Comparison of ENCODE assay signal across 8 mouse cellular contexts in the genomic region with DNA sequence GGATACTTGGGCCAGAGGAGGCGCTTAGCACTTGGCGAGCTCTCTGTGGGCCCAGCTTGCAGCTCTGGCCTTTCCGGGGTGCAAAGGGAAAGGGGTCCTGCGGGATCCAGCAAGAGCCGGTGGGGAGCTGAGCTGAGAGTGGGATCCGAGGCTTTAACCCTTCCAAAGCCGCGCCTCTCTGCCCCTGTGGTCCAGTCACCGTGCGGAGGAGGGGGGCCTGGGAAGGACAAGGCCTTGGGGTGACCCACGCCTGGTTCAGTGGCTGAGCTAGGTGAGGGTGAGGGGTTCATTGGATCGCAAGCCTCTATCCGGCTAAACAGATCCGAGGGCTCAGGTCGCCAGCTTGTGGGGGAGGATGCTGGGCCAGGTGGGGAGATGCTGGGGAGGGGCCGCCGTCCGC. TPM values are rescaled to one million over a fixed set of nuclear protein-coding genes. Genes with fewer than 3 reads are reported as not detected.
DNase-seq lines count a peak whose midpoint lies in the region; ATAC-seq and TF ChIP-seq lines count a peak whose summit lies in the region.

No protein-coding gene starts in this region.

- no peak for ATAC-seq in limb, embryonic 12.5 days (ENCODE audit: insufficient number of reproducible peaks, insufficient read depth, low FRiP score, low TSS enrichment, low read depth)

- WGBS in limb, embryonic 12.5 days = 3% methylated on average over 18 of the region's 18 CpGs
- 21% methylated on average over 18 of the region's 18 CpGs for WGBS in small intestine, adult 2 months

- peaks cover 25% of the 10 kb centered on the region for H3K4me1 ChIP-seq in bone marrow macrophage, adult 2 months (ENCODE audit: control insufficient read depth, insufficient read depth, low read length)
- peaks cover 4% of the 10 kb centered on the region; the same call in 1 of the 2 replicates for H3K4me1 ChIP-seq in embryonic fibroblast, embryonic 13.5 days (ENCODE audit: control insufficient read depth, insufficient read depth, low read length)
- H3K4me1 ChIP-seq in limb, embryonic 12.5 days (replicated peaks) = peaks cover 18% of the 10 kb centered on the region
- H3K4me1 ChIP-seq in small intestine, adult 2 months (ENCODE audit: control insufficient read depth, insufficient read depth, insufficient read length, low read length) = peaks cover 21% of the 10 kb centered on the region

- peak overlapping the region; percentile 68 for H3K4me3 ChIP-seq in left cerebral cortex, adult 2 months
- H3K4me3 ChIP-seq in bone marrow macrophage, adult 2 months (ENCODE audit: insufficient read depth, low read length) = peak overlapping the region; percentile 39; the same call in 1 of the 2 replicates
- peak overlapping the region; percentile 24 for H3K4me3 ChIP-seq in embryonic fibroblast, embryonic 13.5 days (ENCODE audit: insufficient read depth, low read length)
- peak overlapping the region; percentile 57 for H3K4me3 ChIP-seq in limb, embryonic 12.5 days (replicated peaks)
- peak overlapping the region; percentile 29 for H3K4me3 ChIP-seq in small intestine, adult 2 months (ENCODE audit: low read depth, low read length)

- DNase-seq in left cerebral cortex, adult 2 months (ENCODE audit: extremely low spot score in 1 of 2, low spot score in 2 of 2) = peak in 1 of 2 experiments; percentile 28
- no peak for DNase-seq in left cerebral cortex, adult 11 months (ENCODE audit: low spot score)
- no peak for DNase-seq in spleen, postnatal 36 days (ENCODE audit: low spot score in 2 of 2)
- DNase-seq in gastrocnemius, postnatal 10 days = no peak

- no peaks in the 10 kb centered on the region for H3K9me3 ChIP-seq in limb, embryonic 12.5 days

- intact Hi-C loops in left cerebral cortex, adult 2 months (cut with DNase I) = loop anchor here (1.0 to 5.0 kb wide), 2 partner anchors 41 to 61 kb away; no protein-coding TSS in a partner anchor

- no peak for TF ChIP-seq CTCF in left cerebral cortex, adult 2 months (IDR thresholded peaks at IDR 0.05)
- no peak for TF ChIP-seq CTCF in bone marrow macrophage, adult 2 months (IDR thresholded peaks at IDR 0.05; ENCODE audit: low read depth, low read length)
- no peak for TF ChIP-seq CTCF in embryonic fibroblast, embryonic 13.5 days (IDR thresholded peaks at IDR 0.05; ENCODE audit: borderline replicate concordance, insufficient read depth, low read length)
- no peak for TF ChIP-seq CTCF in small intestine, adult 2 months (IDR thresholded peaks at IDR 0.05; ENCODE audit: extremely low read depth, insufficient read length, insufficient replicate concordance, low read depth, low read length)

- H3K27me3 ChIP-seq in limb, embryonic 12.5 days = peaks cover 40% of the 10 kb centered on the region
- H3K27me3 ChIP-seq in small intestine, adult 2 months (ENCODE audit: control insufficient read depth, insufficient read depth, low read length) = peaks cover 7% of the 10 kb centered on the region

- TF ChIP-seq POLR2A in bone marrow macrophage, adult 2 months (IDR thresholded peaks at IDR 0.05; ENCODE audit: borderline replicate concordance, low read depth, low read length) = no peak
- no peak for TF ChIP-seq POLR2A in embryonic fibroblast, embryonic 13.5 days (IDR thresholded peaks at IDR 0.05; ENCODE audit: low read depth, low read length)
- TF ChIP-seq POLR2A in small intestine, adult 2 months (IDR thresholded peaks at IDR 0.05; ENCODE audit: low read depth, low read length) = no peak

- peak overlapping the region; percentile 69 for H3K9ac ChIP-seq in limb, embryonic 12.5 days (replicated peaks)

- no peaks in the 10 kb centered on the region for H3K36me3 ChIP-seq in limb, embryonic 12.5 days
- no peaks in the 10 kb centered on the region for H3K36me3 ChIP-seq in small intestine, adult 2 months (ENCODE audit: control insufficient read depth, insufficient read depth, low read length)

- H3K27ac ChIP-seq in left cerebral cortex, adult 2 months = peak overlapping the region; percentile 84
- H3K27ac ChIP-seq in bone marrow macrophage, adult 2 months (ENCODE audit: insufficient read depth, low read depth, low read length) = no peak overlapping the region
- H3K27ac ChIP-seq in embryonic fibroblast, embryonic 13.5 days (ENCODE audit: insufficient read depth, low read length) = no peak overlapping the region
- H3K27ac ChIP-seq in limb, embryonic 12.5 days = no peak overlapping the region
- no peak overlapping the region for H3K27ac ChIP-seq in small intestine, adult 2 months (ENCODE audit: insufficient read depth, low read depth, low read length)

- peak overlapping the region; percentile 97 for H3K4me2 ChIP-seq in limb, embryonic 12.5 days

RNA-seq across cellular contexts. Expression of gene Sptbn4, which starts 1.4 kb away (rescaled TPM):
- 100 to 1,000 TPM; 153 to 162 TPM for total RNA-seq in left cerebral cortex, adult 2 months (2021)
- polyA plus RNA-seq in bone marrow macrophage, adult 2 months (2012; ENCODE audit: insufficient read depth, insufficient read length, missing spikeins) = 0.48 and 0.73 TPM in 2 replicates
- polyA plus RNA-seq in embryonic fibroblast, embryonic 13.5 days (2011; ENCODE audit: insufficient read length, low read depth, missing spikeins) = 0.51 and 0.78 TPM in 2 replicates
- polyA plus RNA-seq in limb, embryonic 12.5 days (2016; fragmentation: Nextera tagmentation; extraction: Ambion mirVana) = 0.26 and 0.41 TPM in 2 replicates
- polyA plus RNA-seq in small intestine, adult 2 months (2012; rRNA removed) = 0.19 and 0.28 TPM in 2 replicates
- total RNA-seq in gastrocnemius, postnatal 10 days (2021) = under 1 TPM; 0.20 to 0.28 TPM

RNA-seq across cellular contexts. Expression of gene Blvrb, which starts 1.7 kb away (rescaled TPM):
- total RNA-seq in left cerebral cortex, adult 2 months (2021) = 10 to 100 TPM; 18.1 to 18.3 TPM
- polyA plus RNA-seq in bone marrow macrophage, adult 2 months (2012; ENCODE audit: insufficient read depth, insufficient read length, missing spikeins) = 473 and 496 TPM in 2 replicates
- polyA plus RNA-seq in embryonic fibroblast, embryonic 13.5 days (2011; ENCODE audit: insufficient read length, low read depth, missing spikeins) = 16.6 and 32.1 TPM in 2 replicates
- 34.1 and 38.8 TPM in 2 replicates for polyA plus RNA-seq in limb, embryonic 12.5 days (2016; fragmentation: Nextera tagmentation; extraction: Ambion mirVana)
- polyA plus RNA-seq in small intestine, adult 2 months (2012; rRNA removed) = 79.1 and 142 TPM in 2 replicates
- total RNA-seq in gastrocnemius, postnatal 10 days (2021) = 10 to 100 TPM; 20.5 to 25.0 TPM

RNA-seq across cellular contexts. Expression of gene Sertad3, which starts 27.5 kb away (rescaled TPM):
- total RNA-seq in left cerebral cortex, adult 2 months (2021) = 1 to 10 TPM; 3.3 TPM
- polyA plus RNA-seq in bone marrow macrophage, adult 2 months (2012; ENCODE audit: insufficient read depth, insufficient read length, missing spikeins) = 19.5 and 20.9 TPM in 2 replicates
- 12.9 and 14.1 TPM in 2 replicates for polyA plus RNA-seq in embryonic fibroblast, embryonic 13.5 days (2011; ENCODE audit: insufficient read length, low read depth, missing spikeins)
- 29.4 and 30.3 TPM in 2 replicates for polyA plus RNA-seq in limb, embryonic 12.5 days (2016; fragmentation: Nextera tagmentation; extraction: Ambion mirVana)
- 5.3 and 12.8 TPM in 2 replicates for polyA plus RNA-seq in small intestine, adult 2 months (2012; rRNA removed)
- 10 to 100 TPM in 1 of 2 experiments, 1 to 10 TPM in 1; 9.0 to 13.0 TPM for total RNA-seq in gastrocnemius, postnatal 10 days (2021)

RNA-seq across cellular contexts. Expression of gene Sertad1, which starts 40.7 kb away (rescaled TPM):
- total RNA-seq in left cerebral cortex, adult 2 months (2021) = 10 to 100 TPM; 18.8 to 21.7 TPM
- polyA plus RNA-seq in bone marrow macrophage, adult 2 months (2012; ENCODE audit: insufficient read depth, insufficient read length, missing spikeins) = 22.1 and 24.7 TPM in 2 replicates
- polyA plus RNA-seq in embryonic fibroblast, embryonic 13.5 days (2011; ENCODE audit: insufficient read length, low read depth, missing spikeins) = 23.7 and 28.5 TPM in 2 replicates
- 29.4 and 30.4 TPM in 2 replicates for polyA plus RNA-seq in limb, embryonic 12.5 days (2016; fragmentation: Nextera tagmentation; extraction: Ambion mirVana)
- 47.2 and 156 TPM in 2 replicates for polyA plus RNA-seq in small intestine, adult 2 months (2012; rRNA removed)
- 10 to 100 TPM; 10.6 to 14.4 TPM for total RNA-seq in gastrocnemius, postnatal 10 days (2021)

RNA-seq across cellular contexts. Expression of gene Prx, which starts 53.1 kb away (rescaled TPM):
- total RNA-seq in left cerebral cortex, adult 2 months (2021) = under 1 TPM; 0.47 to 0.50 TPM
- polyA plus RNA-seq in bone marrow macrophage, adult 2 months (2012; ENCODE audit: insufficient read depth, insufficient read length, missing spikeins) = 0.57 and 0.68 TPM in 2 replicates
- polyA plus RNA-seq in embryonic fibroblast, embryonic 13.5 days (2011; ENCODE audit: insufficient read length, low read depth, missing spikeins) = 5.4 and 5.6 TPM in 2 replicates
- polyA plus RNA-seq in limb, embryonic 12.5 days (2016; fragmentation: Nextera tagmentation; extraction: Ambion mirVana) = 5.6 and 6.1 TPM in 2 replicates
- polyA plus RNA-seq in small intestine, adult 2 months (2012; rRNA removed) = 0.37 and 0.68 TPM in 2 replicates
- 10 to 100 TPM; 34.6 to 48.7 TPM for total RNA-seq in gastrocnemius, postnatal 10 days (2021)
